Mouse (Mus musculus) limb, embryonic 15.5 days (tissue): ENCODE measurements around the gene Capza1. TPM values are rescaled to one million over a fixed set of nuclear protein-coding genes. Genes with fewer than 3 reads are reported as not detected.

Source experiments
- ATAC-seq: fragments of 200-750 bp; cut with Nextera tagmentation; 2 replicates; pipeline ENCODE4 v1.8.0; 2017; ENCODE audit warnings: low read depth, moderate TSS enrichment; ENCODE audit not compliant: insufficient number of reproducible peaks, low FRiP score, low TSS enrichment
- H3K27ac ChIP-seq: fragments of 300-500 bp; sonication (generic); 2 replicates; pipeline ENCODE4 v1.5.1; 2015; ENCODE audit warnings: moderate library complexity, mild to moderate bottlenecking, inconsistent platforms
- H3K27me3 ChIP-seq: fragments of 300-500 bp; sonication (generic); 2 replicates; pipeline ENCODE4 v1.6.1; 2015; ENCODE audit warnings: inconsistent platforms
- H3K36me3 ChIP-seq: fragments of 300-500 bp; sonication (generic); 2 replicates; pipeline ENCODE4 v1.6.1; 2015; ENCODE audit warnings: inconsistent platforms
- H3K4me1 ChIP-seq: fragments of 300-500 bp; sonication (generic); 2 replicates; pipeline ENCODE4 v1.6.1; 2015; ENCODE audit warnings: inconsistent platforms
- H3K4me2 ChIP-seq: fragments of 300-500 bp; sonication (generic); 2 replicates; pipeline ENCODE4 v1.6.1; 2015; ENCODE audit warnings: mild to moderate bottlenecking, inconsistent platforms
- H3K4me3 ChIP-seq: fragments of 300-500 bp; sonication (generic); 2 replicates; pipeline ENCODE4 v1.5.1; 2015; ENCODE audit warnings: mild to moderate bottlenecking, inconsistent platforms
- H3K9ac ChIP-seq: fragments of 300-500 bp; sonication (generic); 2 replicates; pipeline ENCODE4 v1.6.1; 2015; ENCODE audit warnings: inconsistent platforms
- H3K9me3 ChIP-seq: fragments of 300-500 bp; sonication (generic); 2 replicates; pipeline ENCODE4 v1.6.1; 2016; ENCODE audit warnings: inconsistent platforms
- WGBS: fragments of 180-500 bp; shearing (Covaris S2); methylation state at CpG from one replicate; pipeline ENCODE4 v1.1.7; 2015; 5-methylcytosine and 5-hydroxymethylcytosine counted together
- polyA plus RNA-seq: library from polyadenylated mRNA; unstranded; fragments of >200 nt; fragmentation: Nextera tagmentation; extraction: Ambion mirVana; gene quantifications from 2 replicates; pipeline ENCODE4 v1.2.1, GENCODE M21; 2015

Gene Capza1
- polyA plus RNA-seq, 1 experiment from 2014 or later = 194 TPM

DNA sequence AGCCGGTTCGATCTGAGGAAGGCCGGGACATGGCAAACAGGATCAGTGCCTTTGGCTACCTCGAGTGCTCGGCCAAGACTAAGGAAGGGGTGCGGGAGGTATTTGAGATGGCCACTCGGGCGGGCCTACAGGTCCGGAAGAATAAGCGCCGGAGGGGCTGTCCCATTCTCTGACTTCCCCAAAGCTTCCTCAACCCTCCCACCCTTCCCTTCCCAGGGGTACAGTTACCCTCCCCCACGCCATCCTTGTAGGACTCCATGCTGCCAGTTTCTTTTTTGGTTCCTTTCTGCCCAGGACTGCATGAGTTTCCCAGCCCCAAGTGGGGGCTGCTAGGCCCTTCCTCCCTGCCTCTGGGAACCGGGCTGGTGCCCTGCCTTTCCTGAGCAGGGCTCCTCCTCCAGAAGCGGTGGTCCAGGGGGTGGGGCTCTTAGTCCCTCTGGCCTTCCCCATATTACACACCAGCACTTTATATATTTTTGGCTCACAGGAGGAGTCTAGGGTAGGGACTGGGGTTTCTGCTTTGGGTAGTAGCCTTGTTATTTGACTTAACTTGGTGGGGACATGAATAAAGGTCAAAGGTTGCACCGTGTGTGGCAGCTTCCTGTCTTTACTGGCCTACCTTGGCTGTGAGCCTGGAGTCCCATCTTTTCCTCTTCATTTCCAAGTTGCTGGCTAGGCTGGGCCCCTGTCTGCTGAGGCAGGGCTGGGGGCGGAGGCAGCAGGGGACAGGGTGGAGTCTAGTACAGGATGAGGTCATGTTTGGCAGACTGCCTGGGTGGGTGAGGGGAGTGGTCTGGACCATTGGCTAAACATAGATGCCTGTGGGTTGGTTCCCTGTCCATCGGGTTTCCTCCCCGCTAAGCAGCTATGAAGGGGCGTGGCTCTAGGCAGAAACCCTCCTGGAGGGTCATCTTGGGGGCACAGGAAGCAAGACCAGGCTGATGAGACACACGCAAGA is 70.2 kb downstream of the Capza1 start:
- Histone ChIP-seq H3K27me3 (no peaks in the 10 kb centered on the region), H3K9me3 (no peaks in the 10 kb centered on the region), H3K27ac (peak overlapping the region; percentile 83), H3K36me3 (peaks cover 46% of the 10 kb centered on the region), H3K4me3 (peak overlapping the region; percentile 8; the same call in 1 of the 2 replicates), H3K9ac (no peak overlapping the region), H3K4me1 (peaks cover 67% of the 10 kb centered on the region), H3K4me2 (peak overlapping the region; percentile 17; the same call in 1 of the 2 replicates)
- WGBS = 50% methylated on average over 20 of the region's 20 CpGs
- ATAC-seq = peak; percentile 80

DNA sequence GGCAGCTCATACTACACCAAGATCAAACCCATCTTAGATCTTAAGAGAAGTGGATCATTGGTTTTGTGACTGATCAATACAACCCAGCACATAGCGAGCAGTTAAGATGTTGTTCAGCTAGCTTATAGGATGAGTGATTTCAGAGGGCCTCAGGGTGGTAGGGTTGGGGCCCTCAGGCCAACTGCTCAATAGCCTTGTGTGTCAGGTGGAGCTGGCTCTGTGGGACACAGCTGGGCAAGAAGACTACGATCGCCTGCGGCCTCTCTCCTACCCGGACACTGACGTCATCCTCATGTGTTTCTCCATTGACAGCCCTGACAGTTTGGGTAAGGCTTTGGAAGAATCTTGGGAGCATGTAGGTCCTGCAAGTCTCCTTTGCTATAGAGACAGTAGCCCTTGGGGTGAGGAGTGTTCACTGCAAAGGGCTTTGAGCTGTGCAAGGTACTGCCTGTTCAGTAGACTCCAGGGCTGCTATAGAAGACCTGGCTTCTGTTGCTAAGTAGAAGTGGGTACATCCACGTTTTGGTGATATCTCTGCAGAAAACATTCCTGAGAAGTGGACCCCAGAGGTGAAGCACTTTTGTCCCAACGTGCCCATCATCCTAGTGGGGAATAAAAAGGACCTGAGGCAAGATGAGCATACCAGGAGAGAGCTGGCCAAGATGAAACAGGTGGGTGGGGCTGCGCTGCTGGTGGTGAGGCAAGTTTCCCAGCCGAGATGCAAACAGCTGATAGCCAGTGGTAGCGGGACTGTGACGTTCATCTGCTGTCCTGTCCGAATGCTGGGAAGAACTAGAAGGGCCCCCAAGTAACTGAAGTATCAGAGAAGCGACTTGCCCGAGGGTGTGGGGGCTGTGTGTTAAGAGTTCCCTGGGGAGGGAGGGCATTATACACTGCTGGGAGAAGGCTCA is 71.7 kb downstream of the Capza1 start:
- Histone ChIP-seq H3K9me3 (no peaks in the 10 kb centered on the region), H3K27ac (0 out of 2 replicates have a peak overlapping the region, but pooled peaks have one; percentile 89), H3K9ac (no peak overlapping the region), H3K36me3 (peaks cover 38% of the 10 kb centered on the region), H3K4me2 (peak overlapping the region; percentile 6; the same call in 1 of the 2 replicates), H3K4me1 (peaks cover 70% of the 10 kb centered on the region), H3K27me3 (no peaks in the 10 kb centered on the region), H3K4me3 (no peak overlapping the region)
- ATAC-seq = no peak
- 61% methylated on average over 15 of the region's 15 CpGs for WGBS

DNA sequence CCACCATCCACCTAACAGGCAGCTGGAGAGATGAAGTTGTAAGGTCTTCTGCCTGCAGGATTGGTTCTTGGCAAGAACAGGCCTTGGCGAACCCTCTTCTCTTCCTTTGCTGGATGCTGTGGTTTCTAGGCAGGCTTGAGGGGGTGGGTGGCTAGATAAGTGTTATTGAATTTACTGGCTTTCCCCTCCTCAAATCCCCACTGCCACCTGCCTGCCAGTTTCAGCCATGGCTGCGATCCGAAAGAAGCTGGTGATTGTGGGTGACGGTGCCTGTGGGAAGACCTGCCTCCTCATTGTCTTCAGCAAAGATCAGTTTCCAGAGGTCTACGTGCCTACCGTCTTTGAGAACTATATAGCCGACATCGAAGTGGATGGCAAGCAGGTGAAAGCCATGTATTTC is 72.6 kb downstream of the Capza1 start:
- WGBS = 79% methylated on average over 8 of the region's 8 CpGs
- ATAC-seq = no peak
- Histone ChIP-seq H3K4me3 (peak overlapping the region; percentile 75; the same call in 1 of the 2 replicates), H3K9me3 (no peaks in the 10 kb centered on the region), H3K4me2 (peak overlapping the region; percentile 72), H3K9ac (no peak overlapping the region), H3K27me3 (no peaks in the 10 kb centered on the region), H3K27ac (peak overlapping the region; percentile 89), H3K36me3 (peaks cover 28% of the 10 kb centered on the region), H3K4me1 (peaks cover 70% of the 10 kb centered on the region)

DNA sequence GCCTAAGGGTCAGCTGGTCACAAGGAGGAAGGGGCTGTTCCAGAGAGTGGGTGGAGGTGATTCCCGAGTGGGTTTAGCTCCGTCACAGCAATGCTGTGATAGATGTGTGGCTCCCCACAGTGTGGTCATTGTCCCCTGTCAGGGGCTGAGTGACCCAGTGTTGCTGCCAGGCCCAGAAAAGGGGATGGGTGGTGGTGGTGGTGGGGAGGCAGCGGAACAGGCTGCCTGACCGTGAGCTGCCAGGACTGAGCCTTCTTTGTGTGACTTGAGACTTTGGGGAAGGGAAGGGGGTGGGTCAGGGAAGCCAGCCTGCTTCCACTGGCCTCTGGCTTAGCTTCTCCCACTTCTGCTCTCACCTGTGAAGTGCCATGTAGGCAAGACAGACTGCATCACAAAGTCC is 73.3 kb downstream of the Capza1 start:
- 0 out of 2 replicates have a peak overlapping the region, but pooled peaks have one; percentile 35 for H3K9ac ChIP-seq
- peak overlapping the region; percentile 72 for H3K4me2 ChIP-seq
- peak overlapping the region; percentile 89 for H3K27ac ChIP-seq
- WGBS = 24% methylated on average over 4 of the region's 4 CpGs
- H3K27me3 ChIP-seq = no peaks in the 10 kb centered on the region
- H3K36me3 ChIP-seq = peaks cover 22% of the 10 kb centered on the region
- H3K4me3 ChIP-seq = peak overlapping the region; percentile 75
- no peak for ATAC-seq
- H3K9me3 ChIP-seq = no peaks in the 10 kb centered on the region
- peaks cover 68% of the 10 kb centered on the region for H3K4me1 ChIP-seq

DNA sequence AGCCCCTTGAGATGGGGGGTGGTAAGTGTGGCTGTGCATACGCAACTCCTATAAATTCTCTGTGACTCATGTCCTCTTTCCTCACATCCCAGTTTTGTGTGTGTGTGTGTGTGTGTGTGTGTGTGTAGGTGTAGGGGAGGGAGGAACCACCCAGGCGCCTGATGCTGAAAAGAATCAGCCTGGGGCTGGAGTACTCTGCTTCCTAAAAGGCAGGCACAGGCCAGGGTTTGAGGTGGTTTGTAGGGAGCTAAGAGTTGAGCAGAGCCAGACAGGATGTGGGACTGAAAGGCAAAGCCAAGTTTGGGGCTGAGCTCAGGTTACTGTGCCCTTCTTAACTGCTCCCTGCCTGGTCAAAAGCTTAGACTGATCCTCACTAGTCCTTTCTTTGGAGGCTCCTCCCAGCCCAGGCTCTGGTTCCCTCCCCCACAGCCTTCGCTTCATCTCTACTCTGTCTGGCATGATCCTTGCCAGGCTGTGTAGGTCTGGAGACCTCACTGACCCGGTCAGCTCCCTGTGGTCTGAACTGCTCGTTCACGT is 73.8 kb downstream of the Capza1 start:
- H3K4me3 ChIP-seq = peak overlapping the region; percentile 75
- 5% methylated on average over 6 of the region's 6 CpGs for WGBS

DNA sequence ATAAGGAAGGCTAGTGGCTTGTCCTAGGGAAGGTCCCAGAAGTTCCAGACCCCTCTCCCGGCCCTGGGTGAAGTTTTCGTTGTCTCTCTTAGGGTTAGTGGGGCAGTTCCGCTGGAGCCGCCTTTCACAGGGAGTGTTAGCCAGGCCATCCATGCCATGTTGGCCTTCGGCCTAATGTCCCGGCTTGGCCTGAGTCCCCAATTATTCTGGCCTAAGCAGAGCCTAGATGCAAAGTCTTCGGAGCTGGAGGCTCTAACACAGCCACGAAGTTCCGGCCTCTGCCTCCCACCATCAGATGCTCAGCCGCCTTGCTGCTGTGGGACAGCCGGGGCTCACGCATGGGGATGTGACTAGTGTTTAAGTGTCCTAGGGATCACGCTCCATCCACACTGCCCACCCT is 74.5 kb downstream of the Capza1 start:
- peak overlapping the region; percentile 72 for H3K4me2 ChIP-seq
- peak overlapping the region; percentile 75 for H3K4me3 ChIP-seq
- no peak for ATAC-seq
- peak overlapping the region; percentile 64 for H3K9ac ChIP-seq
- peaks cover 12% of the 10 kb centered on the region for H3K36me3 ChIP-seq
- peaks cover 6% of the 10 kb centered on the region for H3K27me3 ChIP-seq
- WGBS = 20% methylated on average over 13 of the region's 13 CpGs
- peaks cover 56% of the 10 kb centered on the region for H3K4me1 ChIP-seq
- peak overlapping the region; percentile 89 for H3K27ac ChIP-seq
- H3K9me3 ChIP-seq = no peaks in the 10 kb centered on the region

More for the DNA sequence above, 73.8 kb downstream of the Capza1 start:
- no peaks in the 10 kb centered on the region for H3K9me3 ChIP-seq
- H3K27ac ChIP-seq = peak overlapping the region; percentile 89
- peak overlapping the region; percentile 72 for H3K4me2 ChIP-seq
- peaks cover 62% of the 10 kb centered on the region for H3K4me1 ChIP-seq
- ATAC-seq = peak; percentile 36
- H3K9ac ChIP-seq = peak overlapping the region; percentile 64
- H3K36me3 ChIP-seq = peaks cover 16% of the 10 kb centered on the region
- peaks cover 3% of the 10 kb centered on the region for H3K27me3 ChIP-seq

DNA sequence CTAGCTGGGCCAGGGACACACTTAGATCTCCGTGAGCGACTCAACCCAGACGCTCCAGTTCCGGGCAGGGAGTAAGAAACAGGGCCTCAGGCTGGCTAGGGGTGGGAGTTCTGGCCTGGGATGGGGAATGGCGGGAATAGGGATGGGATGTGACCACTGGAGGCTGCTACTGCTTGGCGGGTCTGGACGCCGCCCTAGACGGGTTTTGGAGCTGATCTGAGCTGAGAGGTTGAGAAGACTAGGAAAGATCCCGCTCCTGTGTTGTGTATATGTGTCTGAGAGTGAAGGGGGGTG is 75.0 kb downstream of the Capza1 start:
- no peaks in the 10 kb centered on the region for H3K9me3 ChIP-seq
- 0 out of 2 replicates have a peak, but pooled peaks have one; percentile 1 for ATAC-seq
- WGBS = 1% methylated on average over 10 of the region's 10 CpGs
- peaks cover 12% of the 10 kb centered on the region for H3K36me3 ChIP-seq
- peaks cover 50% of the 10 kb centered on the region for H3K4me1 ChIP-seq
- H3K4me2 ChIP-seq = peak overlapping the region; percentile 72
- peak overlapping the region; percentile 64 for H3K9ac ChIP-seq
- H3K4me3 ChIP-seq = peak overlapping the region; percentile 75
- H3K27ac ChIP-seq = peak overlapping the region; percentile 89
- H3K27me3 ChIP-seq = peaks cover 8% of the 10 kb centered on the region

DNA sequence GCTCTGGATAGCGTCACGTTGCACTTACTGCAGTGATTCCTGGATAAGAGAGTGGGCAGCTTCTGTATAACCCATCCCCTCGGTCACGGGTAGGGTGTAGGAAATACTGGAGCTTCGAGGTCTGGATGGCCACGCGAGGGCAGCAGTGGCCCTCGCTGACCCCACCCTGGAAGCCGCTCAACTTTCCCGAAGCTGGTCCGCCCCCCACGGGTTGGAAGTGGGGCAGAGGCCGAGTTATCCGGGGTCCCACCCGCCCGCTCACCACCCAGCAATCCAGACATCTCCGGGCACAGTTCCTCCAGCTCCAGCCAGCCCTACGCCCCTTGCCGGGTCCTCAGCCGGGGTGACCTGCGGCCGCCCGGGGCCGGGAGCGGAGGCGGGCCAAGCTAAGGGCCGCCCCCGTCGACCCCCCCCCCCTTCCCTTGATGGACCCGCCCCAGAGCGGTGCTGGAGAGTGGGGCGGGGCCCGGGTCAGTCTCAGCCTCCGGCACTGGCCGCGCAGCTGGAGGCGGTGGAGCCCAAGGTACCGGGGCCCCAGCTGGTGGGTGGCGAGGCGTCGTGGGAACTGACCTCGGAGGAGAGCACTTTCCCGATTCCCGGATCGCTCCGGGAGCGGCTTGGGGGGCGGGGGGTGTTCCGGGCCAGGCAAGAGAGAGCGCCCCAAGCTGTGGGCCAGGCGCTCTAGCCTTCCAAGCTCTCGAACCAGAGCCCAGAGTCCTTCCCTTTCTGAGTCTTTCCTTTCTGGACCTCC is 75.6 kb downstream of the Capza1 start:
- H3K27ac ChIP-seq = peak overlapping the region; percentile 89
- ATAC-seq = peak; percentile 88
- peaks cover 12% of the 10 kb centered on the region for H3K36me3 ChIP-seq
- under 1% methylated on average over 48 of the region's 52 CpGs for WGBS
- H3K9me3 ChIP-seq = no peaks in the 10 kb centered on the region
- peak overlapping the region; percentile 75 for H3K4me3 ChIP-seq
- H3K4me2 ChIP-seq = peak overlapping the region; percentile 72
- peak overlapping the region; percentile 64 for H3K9ac ChIP-seq
- H3K4me1 ChIP-seq = peaks cover 45% of the 10 kb centered on the region
- peaks cover 13% of the 10 kb centered on the region for H3K27me3 ChIP-seq

DNA sequence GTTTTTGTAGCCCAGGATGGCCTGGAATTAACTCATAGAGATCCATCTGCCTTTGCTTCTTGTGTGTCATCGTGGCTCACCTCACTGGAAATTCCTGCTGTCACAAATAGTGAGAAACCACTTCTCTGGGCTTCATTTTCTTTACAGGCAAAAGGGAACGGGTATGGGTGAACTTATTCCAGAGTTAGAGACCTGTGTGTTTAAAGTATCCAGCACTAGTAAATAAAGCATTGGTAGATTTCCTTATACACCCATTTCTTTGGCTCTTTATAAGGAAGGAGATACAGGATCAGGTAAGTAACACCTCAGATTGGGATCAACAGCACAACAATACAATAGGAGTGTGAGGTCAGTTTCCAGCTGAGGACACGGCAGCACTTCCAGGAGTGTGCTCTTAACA is 76.2 kb downstream of the Capza1 start, which contains the start of gene Rhoc:
Gene Rhoc, plus strand, starts transcription at position 301 of the 400 bp plus-strand sequence.
- no peak for ATAC-seq
- Histone ChIP-seq H3K27ac (peak within 1 kb of the TSS; percentile 89), H3K4me1 (peaks cover 38% of the 10 kb centered on the region), H3K4me3 (peak within 1 kb of the TSS; percentile 75), H3K27me3 (peaks cover 20% of the 10 kb centered on the region), H3K36me3 (peaks cover 12% of the 10 kb centered on the region), H3K9ac (peak within 1 kb of the TSS; percentile 64), H3K4me2 (peak within 1 kb of the TSS; percentile 72), H3K9me3 (no peaks in the 10 kb centered on the region)
- WGBS = 21% methylated on average over 3 of the region's 3 CpGs

DNA sequence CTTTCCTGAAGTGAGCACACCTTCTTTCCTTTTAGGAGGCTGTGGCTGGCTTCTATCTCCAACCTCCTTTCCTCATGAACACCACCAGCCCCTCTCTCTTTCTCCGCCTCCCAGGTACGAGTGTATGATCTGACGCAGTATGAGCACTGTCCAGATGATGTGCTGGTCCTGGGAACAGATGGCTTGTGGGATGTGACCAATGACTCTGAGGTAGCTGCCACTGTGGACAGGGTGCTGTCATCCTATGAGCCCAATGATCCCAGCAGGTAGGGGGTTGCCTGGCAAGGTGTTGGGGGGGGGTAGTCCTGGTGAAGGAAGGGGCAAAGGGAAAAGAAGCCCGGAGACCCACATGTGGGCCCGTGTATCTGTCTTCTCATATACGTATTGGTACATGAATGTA is 79.0 kb downstream of the Capza1 start:
- Histone ChIP-seq H3K4me3 (no peak overlapping the region), H3K36me3 (no peaks in the 10 kb centered on the region), H3K4me2 (no peak overlapping the region), H3K9me3 (no peaks in the 10 kb centered on the region), H3K27me3 (peaks cover 47% of the 10 kb centered on the region), H3K27ac (no peak overlapping the region), H3K9ac (no peak overlapping the region), H3K4me1 (peaks cover 31% of the 10 kb centered on the region)
- no peak for ATAC-seq
- WGBS = 87% methylated on average over 6 of the region's 6 CpGs
